Mouse (Mus musculus) C2C12 (cell line): Measurements from ENCODE around the gene Col24a1.

ENCODE experiments used
- CEBPB ChIP-seq: IDR thresholded peaks from one replicate; pipeline ENCODE4 v1.6.1; 2011; ENCODE audit warnings: low read depth, mild to moderate bottlenecking, control low read depth, moderate library complexity
- CTCF ChIP-seq: IDR thresholded peaks from one replicate; pipeline ENCODE4 v1.5.1; 2011; ENCODE audit not compliant: control insufficient read depth, insufficient read depth, insufficient read length
- FOSL1 ChIP-seq: IDR thresholded peaks from one replicate; pipeline ENCODE4 v1.8.0; 2011; ENCODE audit warnings: mild to moderate bottlenecking, low read length; ENCODE audit not compliant: poor library complexity, insufficient read depth, severe bottlenecking
- MAX ChIP-seq: IDR thresholded peaks from one replicate; pipeline ENCODE4 v1.6.1; 2011; ENCODE audit warnings: mild to moderate bottlenecking, control low read depth
- MYOG ChIP-seq: IDR thresholded peaks from one replicate; pipeline ENCODE4 v1.6.1; 2011; ENCODE audit not compliant: control insufficient read depth, insufficient read length; ENCODE audit errors: extremely low read depth
- USF1 ChIP-seq: IDR thresholded peaks from one replicate; pipeline ENCODE4 v1.6.1; 2011; ENCODE audit warnings: low read depth, mild to moderate bottlenecking, control low read depth, moderate library complexity

DNA sequence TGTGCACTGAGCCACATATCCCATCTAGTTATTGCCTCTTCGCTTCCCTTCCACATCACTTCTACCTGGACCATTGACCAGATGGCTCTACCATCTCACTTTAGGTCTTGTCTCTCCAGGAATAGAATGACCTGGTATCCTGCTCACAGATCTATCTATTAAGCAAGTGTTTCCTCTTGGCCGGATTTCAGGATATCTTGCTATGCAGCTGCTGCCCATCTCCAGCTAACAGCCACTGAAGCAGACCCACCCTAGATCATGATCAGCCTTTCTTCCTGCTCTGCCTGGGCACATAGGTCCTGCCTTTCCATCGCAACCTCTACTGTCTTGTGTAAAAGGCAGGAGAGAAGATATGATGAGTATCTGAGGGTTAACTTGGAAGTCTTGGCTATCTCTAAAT lies 84.0 kb downstream of the Col24a1 start:
- no peak for TF ChIP-seq CTCF
- TF ChIP-seq FOSL1 = no peak
- TF ChIP-seq USF1 = no peak
- TF ChIP-seq MYOG = no peak
- no peak for TF ChIP-seq MAX
- TF ChIP-seq CEBPB = no peak
